Mouse (Mus musculus) cerebellum, postnatal 25 days (tissue): ENCODE results near the gene Creb5.

Experiments used
- DNase-seq, 2 experiments: peaks; one replicate each; pipeline ENCODE4 v3.0.0; 2021; ENCODE audit warnings: mixed read lengths in 2 of 2

The Creb5 gene

DNA sequence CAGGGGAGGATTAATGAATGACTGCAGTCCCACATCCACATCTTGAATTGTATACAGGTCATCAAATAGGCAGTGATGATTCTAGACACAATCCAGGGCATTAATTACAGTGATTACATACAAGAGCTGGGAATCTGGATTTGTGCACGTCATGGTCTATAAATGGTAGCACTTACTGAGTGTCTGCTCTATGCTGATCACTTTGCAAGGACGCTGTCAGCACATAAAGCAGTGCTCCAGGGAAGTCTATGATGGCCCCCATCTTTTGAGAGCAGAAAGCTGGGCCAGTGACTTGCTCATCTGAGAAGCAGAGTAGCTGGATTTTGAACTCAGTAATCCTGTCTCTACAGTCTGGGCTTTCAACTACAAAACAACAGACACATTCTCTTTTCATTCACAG is 318.1 kb downstream of the Creb5 start:
- DNase-seq, result no peak

DNA sequence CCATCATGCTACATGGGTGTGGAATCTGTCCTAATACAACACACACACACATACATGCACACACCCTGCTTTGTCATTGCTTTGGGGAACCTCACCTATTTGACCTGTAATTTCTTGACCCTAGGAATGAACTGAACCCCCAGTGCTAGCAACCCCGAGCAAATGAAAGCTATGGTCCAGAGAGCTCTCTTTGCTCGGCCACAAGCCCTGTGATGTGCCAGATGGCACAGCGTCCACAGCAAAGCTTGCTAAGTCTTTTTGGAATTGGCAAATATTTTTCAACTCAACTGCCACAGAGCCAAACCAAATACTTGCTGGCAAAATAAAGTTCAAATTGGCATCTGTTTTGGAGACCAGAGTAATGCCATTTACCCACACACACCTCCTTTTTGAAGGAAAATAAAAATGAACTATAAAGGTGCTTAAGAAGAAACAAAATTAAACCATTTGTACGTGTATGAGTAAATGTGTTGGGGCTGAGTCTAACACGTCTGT is 324.4 kb downstream of the Creb5 start:
- DNase-seq, result peak; percentile 36 to 46

DNA sequence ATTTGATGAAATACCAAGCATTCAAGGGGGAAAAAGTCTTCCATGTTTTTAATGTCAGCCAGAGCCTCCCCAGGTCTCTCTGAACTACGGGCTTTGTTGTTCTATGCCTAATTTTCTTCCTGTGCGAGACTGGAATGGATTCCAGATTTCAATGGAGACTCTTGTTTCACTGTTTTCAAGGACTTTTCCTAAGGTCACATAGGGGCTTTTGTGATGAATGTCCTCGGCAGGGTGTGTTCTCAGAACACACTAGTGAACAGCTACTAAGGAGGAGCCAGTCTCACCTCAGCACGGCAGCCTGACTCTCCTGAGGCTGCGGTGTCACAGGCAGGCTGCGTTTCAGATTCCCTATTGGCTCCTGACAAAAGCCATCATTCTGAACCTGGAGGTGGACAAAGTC is 325.6 kb downstream of the Creb5 start:
- DNase-seq, result no peak

DNA sequence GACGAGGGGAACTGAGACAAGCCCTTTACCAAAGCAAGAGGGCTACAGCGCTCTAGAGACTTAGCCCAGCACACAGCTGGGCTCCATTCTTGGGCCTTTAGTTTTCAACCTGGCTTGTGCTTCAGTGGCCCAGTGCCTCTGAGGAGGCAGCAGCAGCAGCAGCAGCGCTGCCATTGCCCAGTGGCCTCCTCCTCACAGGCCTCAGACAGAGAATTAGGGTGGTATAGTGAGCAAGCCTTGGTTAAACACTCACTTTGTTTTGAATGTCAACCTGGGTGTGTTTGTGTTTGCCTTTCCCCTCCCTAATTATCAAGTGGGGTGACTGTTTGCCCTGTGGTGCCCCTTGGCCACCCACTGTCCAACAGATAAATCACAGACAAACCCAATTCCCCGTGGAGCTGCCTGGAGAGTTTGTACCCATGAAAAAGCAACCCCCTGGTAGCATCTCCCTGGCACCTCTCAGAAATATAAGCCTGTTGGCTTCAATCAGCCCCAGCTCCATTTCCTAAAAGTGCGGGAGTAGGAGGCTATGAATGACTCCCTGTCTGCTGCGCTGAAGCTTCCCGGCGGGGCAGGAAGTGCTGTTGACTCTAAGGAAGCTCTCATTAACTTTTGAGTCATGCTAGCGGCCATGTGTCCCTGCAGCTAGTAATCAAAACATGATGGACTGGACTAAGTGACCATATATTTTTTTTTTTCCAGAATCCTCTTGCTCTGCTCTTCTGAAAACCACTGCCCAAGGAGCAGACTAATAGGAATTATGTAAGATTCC is 328.6 kb downstream of the Creb5 start:
- DNase-seq, result no peak

DNA sequence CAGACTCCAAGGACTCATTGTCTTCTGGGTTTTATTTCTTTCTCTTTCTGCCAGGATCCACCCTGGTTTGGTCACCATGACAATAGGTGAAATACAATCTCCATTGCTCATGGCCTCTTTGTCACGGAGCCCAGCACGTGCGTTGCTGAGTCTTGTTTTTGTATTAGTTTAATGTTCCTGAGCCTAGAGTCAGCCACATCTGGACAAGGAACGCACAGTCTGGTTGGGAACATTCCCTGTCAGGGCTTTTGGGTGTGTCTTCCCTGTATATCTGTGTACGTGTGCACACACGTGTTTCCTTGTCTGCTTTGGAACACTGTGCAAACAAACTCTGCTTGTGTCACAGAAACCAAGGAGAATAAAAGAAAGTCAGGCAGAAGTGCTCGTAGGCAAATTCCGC is 331.1 kb downstream of the Creb5 start:
- DNase-seq, result no peak

DNA sequence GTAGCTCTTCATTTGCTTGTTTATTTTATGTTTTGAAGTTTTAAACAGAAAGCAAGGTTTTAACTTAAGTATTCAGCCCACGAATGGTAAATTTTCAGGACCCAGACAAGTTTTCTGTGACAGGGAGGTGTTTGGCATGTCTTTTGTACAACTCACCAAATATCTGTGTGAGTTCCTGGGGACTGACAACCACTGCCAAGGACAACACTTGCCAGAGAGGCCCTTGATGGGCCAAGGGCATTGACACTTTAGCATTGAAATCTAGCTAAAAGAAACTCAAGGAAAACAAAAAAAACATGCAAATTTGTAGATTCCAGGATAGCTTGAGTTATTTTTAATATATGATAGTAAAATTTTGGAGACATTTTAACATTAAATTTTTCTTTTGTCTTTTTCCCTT is 332.6 kb downstream of the Creb5 start:
- DNase-seq, result no peak

DNA sequence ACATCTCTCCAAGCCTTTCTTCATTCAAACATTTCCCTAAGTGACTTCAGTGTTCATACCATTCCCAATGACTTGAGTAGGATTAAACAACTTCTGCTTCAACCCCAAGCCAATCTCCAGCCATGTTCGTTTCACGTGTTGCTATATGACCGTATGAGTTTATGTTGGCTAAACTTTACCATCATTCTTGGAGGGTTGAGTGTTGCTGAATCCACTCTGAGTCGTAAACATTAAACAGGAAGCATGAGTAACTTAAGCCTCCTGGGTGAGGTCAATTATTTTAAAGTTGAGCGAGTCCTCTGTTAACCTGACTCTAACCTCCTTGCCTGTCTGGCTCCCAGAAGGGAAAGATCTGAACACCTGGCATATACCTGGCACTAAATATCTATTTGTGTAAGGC is 334.2 kb downstream of the Creb5 start:
- no peak for DNase-seq

DNA sequence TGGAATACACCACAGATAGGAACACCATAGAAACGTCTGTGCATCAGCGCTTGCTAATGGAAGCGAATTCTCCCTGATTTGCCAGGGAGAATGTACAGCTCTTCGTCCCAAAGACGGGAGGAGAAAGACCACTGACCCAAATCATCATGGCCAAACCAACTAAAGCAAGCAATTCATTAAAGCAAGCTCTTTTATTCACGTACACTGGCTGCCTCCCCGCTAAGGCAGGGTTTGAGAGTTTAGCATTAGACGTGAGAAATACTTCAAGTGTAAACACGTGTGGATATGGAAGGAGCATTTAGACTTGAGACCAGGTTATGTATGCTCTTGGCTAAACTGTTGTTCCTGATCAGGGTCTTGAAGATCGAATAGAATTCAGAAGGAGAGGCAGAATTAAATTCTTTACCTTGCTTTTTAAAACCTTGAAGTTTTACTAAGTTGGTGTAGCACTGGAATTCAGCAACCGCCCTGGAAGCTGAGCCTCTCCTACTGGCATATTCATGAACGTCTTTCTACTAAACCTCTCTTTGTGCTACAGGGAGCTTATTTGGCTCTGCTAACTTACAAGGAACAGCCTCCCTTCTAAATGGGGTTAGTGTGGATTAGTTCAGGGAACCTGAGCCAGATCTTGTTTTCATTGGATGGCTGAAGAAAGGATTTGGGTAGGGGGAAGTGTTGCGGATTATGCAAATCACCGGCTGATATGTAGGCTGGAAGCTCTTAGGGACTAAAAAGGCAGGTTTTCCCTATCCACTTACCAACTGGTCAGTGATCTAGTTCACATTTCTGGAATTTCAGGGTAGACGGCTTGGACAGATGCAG is 337.6 kb downstream of the Creb5 start:
- no peak for DNase-seq

DNA sequence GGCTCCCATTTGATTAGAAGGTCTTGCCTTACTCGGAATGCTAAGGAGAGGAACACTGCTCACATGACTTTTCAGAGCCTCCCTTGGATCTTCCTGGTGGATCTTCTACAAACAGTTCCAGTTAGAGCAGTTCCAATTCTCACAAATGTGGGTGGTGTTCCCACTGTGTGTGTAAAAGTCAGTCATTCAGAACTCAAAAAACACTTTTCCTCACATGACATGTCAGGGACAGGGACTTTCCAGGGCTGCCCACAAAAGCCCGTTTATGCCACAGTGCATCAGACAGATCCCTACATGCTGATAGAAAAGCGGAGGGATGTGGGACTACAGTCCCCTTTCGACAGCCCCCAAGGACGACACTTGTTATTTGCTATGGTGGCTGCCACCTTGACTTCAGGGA is 339.0 kb downstream of the Creb5 start:
- DNase-seq, result no peak

DNA sequence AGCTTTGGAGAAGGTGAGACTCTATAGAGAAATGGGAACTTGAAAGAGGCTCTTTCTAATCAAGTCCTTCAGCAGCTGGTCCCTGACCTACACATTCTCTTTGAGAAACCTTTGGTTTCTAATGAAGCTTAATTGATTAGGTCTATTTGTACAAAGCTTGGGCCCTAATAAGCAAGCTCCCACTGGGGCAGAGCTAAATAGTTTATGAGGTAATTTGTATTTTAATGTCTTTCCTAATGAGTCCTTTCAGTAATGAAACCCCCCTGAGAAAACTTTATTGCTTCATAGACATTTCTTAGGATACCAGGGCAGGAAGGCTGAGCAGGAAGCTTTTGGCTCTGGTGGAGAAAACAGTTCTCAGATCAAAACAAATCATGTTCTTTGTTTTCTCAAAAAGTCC is 341.6 kb downstream of the Creb5 start:
- no peak for DNase-seq

DNA sequence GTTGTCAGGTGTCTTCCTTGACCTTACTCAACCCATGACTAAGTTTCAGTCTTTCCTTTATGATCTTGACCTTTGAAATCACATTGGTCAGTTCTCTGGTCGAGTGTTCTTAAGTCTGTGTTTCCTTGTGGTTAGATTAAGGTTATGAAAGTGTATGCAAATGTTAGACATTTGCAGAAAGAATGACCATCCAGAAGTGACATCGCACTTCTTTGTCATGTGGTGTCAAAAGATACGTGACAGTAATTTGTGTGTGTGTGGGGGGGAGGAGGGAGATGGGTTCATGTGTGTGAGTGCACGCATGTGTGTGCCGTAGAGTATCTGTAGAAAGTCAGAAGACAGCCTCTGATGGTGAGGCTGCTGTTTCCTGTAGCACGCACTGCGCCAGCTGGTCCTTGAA is 348.4 kb downstream of the Creb5 start:
- DNase-seq, result no peak

DNA sequence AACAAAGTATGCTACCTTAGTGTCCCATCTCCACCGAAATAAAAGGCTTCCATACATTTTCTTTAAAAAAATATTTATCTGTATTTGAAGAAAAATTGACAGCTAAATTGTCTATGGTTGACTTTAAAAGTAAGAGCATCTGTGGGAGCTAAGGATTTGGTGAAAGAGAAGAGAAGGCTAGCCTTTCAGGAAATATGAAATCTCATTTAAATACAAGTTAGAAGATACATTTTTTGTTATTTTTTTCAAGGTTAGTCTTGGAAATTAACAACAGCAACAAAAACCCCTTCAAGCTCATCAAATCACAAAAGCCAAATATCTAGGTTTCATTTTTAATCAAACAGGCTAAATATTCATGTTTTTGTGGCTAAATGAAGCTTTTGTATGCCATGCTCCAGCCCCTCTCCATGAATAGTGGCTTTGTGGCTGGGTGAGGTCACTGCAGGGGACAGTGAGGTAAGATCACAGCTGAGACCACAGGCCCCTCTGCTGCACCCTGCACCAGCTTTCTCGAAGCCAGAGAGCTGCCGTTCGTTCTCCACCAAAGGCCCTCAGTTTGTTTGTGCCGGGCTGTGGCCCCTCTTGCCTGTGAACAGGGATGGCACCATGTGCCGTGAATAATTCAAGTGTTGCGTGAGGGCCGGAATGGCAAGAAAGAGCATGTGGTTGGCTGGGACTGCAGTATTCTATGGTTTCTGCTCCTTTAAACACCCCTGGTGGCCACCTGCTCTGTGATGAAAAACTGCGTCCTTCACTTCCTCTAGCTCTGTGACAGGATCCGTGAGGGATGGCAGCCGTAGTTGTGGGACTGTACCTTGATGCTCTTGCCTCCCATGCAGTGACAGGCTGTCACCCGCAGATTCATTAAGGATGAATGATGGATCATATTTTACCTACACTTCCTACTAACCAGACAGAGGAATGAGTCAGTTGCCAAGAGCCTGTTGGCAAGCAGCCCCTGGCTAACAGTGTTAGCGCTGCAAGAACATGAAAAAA is 350.6 kb downstream of the Creb5 start:
- DNase-seq, result peak; percentile 42 to 67

DNA sequence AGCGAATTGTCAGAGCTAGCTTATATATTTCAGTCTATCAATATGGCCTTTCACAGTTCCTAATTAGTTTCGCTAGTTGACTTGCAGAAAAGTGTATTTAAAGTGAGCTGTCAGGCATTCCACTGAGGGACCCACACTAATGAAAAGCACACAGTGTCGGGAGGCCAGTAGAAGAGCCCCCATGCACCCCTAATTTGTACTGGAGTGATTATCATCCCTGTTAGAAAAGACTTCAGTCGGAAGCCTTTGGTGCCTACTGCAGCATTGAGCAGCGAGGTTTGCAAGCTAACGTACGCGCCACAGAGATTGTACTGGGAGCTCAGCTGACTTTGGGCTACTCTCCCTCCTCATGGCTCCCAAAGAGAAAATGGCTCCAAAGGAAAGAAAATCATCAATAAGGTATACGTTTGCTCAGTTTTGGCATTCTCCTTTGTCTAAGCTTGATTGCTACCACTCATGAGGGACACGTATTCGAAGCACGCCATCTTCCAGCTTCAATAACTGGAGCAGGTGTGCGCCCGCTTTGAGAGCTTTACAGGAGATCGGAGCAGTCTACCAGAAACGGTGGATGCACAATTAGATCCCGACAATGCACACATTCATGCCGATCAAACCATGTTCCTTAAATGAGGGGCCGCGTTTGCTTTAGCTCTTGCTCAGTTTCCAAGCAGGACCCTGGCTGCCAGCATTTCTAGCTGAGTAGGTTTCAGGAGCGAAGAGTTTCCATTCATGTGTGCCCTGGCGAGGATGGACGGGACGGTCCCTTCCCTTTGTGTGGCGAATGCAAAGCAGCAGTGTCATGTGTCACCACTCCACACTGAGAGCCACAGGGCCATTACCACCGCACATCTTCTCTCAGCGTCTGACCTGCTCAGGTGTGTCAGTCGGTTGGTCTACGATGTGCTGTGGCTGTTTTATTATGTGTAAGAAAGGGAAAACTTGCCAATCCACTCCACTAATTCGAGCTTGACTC is 354.8 kb downstream of the Creb5 start:
- DNase-seq, result no peak

DNA sequence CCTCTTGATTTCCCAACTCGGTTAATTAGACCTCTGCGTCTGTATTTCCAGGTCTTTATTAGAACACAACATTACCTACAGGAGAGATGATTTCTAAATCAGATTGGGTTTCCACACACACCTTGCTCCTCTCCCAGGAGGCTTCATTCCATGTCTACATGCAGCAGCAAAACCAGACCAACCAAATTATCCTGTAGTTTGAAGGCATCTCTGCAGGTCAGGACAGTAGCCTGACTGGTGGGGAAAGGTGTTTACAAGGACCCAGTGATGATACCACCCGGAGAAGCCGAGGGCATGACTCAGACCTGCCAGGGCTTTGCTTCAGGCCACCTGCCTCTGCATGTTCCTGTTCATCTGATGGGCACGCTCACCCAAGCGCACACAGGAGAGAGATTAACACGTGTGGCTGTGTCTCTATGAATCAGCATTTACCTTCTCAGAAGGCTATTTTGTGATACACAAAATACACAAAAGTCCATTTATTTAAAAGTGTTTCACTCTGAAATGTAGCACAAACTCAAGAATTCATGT is 355.8 kb downstream of the Creb5 start:
- peak; percentile 45 to 56 for DNase-seq

DNA sequence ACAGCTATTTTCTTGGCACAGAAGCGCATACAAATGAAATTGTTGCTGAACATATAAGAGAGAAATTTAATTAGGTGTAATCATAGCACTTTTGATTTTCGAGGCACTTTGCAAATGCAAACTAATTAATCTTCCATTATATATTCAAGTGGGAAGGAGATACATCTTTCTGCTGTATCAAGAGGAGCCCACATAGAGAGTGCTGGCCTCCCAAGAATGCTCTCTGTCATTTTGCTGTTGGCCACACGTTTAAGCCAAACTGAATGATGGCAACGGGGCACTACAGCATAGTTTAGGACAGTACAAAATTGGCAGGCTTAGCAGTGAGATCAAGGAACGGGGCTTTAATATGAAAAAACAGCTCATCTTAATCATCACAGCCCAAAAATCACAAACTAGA is 356.4 kb downstream of the Creb5 start:
- no peak for DNase-seq

DNA sequence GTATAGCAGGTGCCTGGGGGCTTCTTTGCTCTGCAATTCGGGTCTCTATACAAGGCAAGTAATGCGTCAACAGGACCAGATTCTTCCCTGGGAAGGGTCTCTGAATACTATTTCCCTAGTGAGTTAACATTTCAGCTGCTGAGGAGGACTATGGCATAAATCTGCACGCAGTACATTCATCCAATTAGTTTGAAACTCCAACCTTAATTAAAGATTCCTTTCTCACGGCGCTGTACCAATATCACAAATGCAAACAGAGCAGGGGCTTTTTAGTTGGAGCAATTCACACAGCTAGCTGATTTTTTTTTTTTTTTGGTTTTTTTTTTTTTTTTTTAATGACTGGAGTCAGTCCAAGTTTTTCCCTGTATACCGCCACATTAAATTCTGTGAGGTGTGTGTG is 357.0 kb downstream of the Creb5 start:
- no peak for DNase-seq

DNA sequence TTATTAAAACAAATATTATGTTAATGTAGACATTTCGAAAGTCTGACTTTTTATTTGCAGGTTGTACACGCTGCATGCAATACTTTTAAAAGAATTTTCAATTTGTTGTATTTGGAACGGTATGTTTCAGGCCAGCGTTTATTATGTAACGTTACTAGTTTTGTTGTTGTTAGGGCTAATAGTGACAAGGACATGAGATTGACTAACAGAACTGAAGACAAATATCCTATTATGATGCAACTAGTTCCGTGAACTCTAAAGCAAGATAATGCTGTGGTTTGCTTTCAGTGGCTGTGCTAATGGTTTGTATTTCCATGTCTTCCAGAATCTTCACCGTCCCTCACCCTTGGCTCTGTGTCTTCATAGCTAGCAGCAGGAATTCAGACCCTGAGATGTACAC is 357.9 kb downstream of the Creb5 start:
- DNase-seq, result no peak

DNA sequence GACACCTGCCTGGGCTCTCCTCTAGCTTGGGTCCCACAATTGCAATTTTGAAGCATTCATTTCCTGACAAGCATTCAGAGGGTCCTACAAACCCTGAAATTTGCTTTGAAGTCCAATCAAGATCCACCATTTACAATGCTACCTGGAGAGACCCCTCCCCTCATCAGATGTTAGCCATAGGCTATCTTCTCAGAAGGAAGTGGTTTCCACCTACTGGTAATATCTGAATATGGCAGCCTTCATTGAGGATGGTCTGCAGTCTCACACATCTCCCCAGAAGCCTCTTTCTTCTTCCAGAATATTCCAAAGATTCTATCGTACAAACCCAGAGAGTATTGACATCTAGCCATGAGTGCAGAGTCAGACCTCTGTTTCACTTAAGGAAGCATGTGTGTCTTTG is 362.7 kb downstream of the Creb5 start:
- no peak for DNase-seq

DNA sequence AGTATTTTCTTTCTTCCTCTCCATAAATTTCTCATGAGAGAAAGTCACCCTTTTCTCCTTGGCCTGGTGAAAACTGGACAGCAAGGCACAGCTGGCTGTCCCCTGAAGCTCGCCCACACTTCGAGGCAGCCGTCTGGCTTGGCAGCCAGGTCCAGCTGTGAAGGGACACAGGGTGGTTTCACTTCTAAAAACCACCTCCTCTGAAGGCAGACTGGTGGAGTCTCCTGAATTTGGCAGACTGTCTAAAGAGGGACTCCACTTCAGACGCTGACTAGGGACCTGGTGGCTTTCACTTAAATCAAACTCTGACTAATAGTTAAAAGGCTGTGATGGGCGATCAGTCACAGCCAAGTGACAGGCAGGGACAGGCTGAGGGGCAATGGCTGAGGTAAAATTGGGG is 365.6 kb downstream of the Creb5 start:
- no peak for DNase-seq

DNA sequence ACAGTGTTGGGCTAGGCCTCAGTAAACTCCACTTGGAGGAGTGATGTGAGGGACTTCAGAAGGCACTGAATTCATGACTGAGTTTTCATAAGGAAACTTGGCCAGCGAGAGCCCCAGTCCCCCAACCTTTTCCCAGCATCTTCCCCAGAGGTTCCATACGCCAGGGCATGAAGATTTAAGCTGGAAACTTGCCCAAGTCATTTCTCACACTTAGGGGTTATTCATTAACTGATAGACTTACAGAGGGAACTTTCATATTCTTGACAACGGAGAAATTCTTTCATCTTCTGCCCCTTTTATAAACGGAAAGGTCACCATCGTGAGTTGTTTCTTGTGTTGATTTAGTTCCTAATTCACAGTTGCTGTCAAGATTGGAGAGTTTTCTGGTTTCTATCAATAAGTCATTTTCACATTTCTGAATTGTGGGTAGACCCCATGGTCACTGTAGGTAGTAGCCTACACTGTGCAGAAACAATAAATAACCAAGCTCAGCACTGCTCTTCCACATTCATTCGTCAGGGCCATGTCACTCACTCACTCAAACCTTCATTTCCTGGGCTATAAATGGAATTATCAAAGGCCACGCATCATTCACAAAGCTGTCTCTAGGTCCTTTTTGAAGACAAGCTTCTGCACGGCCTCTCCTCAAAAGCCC is 366.8 kb downstream of the Creb5 start:
- DNase-seq, result no peak

DNA sequence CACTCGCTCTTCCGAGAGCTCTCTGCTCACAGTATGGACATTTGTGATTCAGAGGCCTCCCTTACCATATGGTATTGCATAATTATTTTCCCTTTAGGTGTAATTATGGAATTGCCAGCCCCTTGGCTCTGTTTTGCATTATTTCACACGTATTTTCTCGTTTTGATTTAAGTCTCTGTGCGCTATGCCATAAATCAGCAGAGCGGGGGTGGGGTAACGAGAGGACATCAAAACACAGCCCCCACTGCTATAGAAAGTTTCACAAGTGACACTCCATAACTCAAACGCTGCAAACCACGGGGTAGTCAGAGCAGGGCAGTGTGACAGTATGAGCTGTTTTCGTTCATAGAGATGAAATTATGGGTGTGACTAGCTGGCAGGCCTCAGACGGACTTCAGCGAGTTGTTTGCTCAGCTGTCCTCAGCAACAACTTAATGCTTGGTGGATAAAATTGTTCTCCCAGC is 367.3 kb downstream of the Creb5 start:
- DNase-seq, result no peak
